In the genomic region with DNA sequence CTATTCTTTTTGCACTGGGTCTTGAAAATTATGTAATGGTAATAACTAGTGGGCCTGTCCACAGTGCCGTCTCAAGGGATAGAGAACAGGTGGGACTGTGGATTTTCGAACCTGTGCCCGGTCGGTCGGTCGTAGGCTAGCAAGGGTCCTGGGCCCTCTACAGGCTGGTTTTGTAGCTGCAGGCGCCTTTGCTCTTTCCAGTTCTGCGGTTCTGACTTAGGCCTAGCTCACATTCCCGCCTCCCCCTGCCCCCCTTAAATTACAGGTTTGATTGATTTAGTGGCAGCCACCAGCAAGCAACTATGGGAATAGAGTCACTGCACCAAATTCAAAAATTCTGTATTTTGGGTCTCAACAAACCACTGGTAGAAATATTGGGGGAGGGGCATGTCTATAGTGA, we compare ENCODE assay signal across 8 mouse cellular contexts. TPM values are rescaled to one million over a fixed set of nuclear protein-coding genes. Genes with fewer than 3 reads are reported as not detected.
A peak's percentile ranks its signal among the peaks of the same experiment; 100 is the strongest.
DNase-seq lines count a peak whose midpoint lies in the region; ATAC-seq and TF ChIP-seq lines count a peak whose summit lies in the region.

No protein-coding gene starts in this region.

- peak overlapping the region; percentile 85 for H3K4me3 ChIP-seq in testis, adult 2 months (ENCODE audit: control insufficient read depth, low read depth, low read length)
- peak overlapping the region; percentile 77 for H3K4me3 ChIP-seq in forebrain, embryonic 16.5 days (replicated peaks; ENCODE audit: low read length)
- peak overlapping the region; percentile 60 for H3K4me3 ChIP-seq in intestine, embryonic 14.5 days (ENCODE audit: low read depth, low read length)
- peak overlapping the region; percentile 66 for H3K4me3 ChIP-seq in limb, embryonic 14.5 days (replicated peaks; ENCODE audit: low read length)
- peak overlapping the region; percentile 63; the same call in 1 of the 2 replicates for H3K4me3 ChIP-seq in midbrain, embryonic 12.5 days

- 9% methylated on average over 9 of the region's 9 CpGs for WGBS in forebrain, embryonic 16.5 days
- 8% methylated on average over 9 of the region's 9 CpGs for WGBS in intestine, embryonic 14.5 days
- 2% methylated on average over 9 of the region's 9 CpGs for WGBS in limb, embryonic 14.5 days
- 10% methylated on average over 9 of the region's 9 CpGs for WGBS in midbrain, embryonic 12.5 days

- H3K4me2 ChIP-seq in forebrain, embryonic 16.5 days (ENCODE audit: low read length), result peak overlapping the region; percentile 95
- peak overlapping the region; percentile 97 for H3K4me2 ChIP-seq in intestine, embryonic 14.5 days (ENCODE audit: low read length)
- H3K4me2 ChIP-seq in limb, embryonic 14.5 days (replicated peaks; ENCODE audit: low read depth, low read length, severe bottlenecking), result peak overlapping the region; percentile 97
- H3K4me2 ChIP-seq in midbrain, embryonic 12.5 days (replicated peaks), result peak overlapping the region; percentile 95

- no peaks in the 10 kb centered on the region for H3K9me3 ChIP-seq in forebrain, embryonic 16.5 days (ENCODE audit: control insufficient read depth, low read length)
- H3K9me3 ChIP-seq in intestine, embryonic 14.5 days (ENCODE audit: control insufficient read depth, low read length), result no peaks in the 10 kb centered on the region
- no peaks in the 10 kb centered on the region for H3K9me3 ChIP-seq in limb, embryonic 14.5 days (ENCODE audit: control insufficient read depth, low read length)
- no peaks in the 10 kb centered on the region for H3K9me3 ChIP-seq in midbrain, embryonic 12.5 days

- H3K9ac ChIP-seq in forebrain, embryonic 16.5 days (replicated peaks; ENCODE audit: low read depth, low read length), result no peak overlapping the region
- no peak overlapping the region for H3K9ac ChIP-seq in intestine, embryonic 14.5 days (ENCODE audit: low read length)
- H3K9ac ChIP-seq in limb, embryonic 14.5 days (ENCODE audit: low read depth, low read length, severe bottlenecking), result no peak overlapping the region
- H3K9ac ChIP-seq in midbrain, embryonic 12.5 days (replicated peaks), result no peak overlapping the region

- H3K4me1 ChIP-seq in testis, adult 2 months (ENCODE audit: control insufficient read depth, insufficient read depth, low read length), result peaks cover 12% of the 10 kb centered on the region
- H3K4me1 ChIP-seq in forebrain, embryonic 16.5 days (replicated peaks; ENCODE audit: control insufficient read depth, insufficient read depth, low read length), result peaks cover 17% of the 10 kb centered on the region
- H3K4me1 ChIP-seq in intestine, embryonic 14.5 days (replicated peaks; ENCODE audit: control insufficient read depth, insufficient read depth, low read length), result peaks cover 19% of the 10 kb centered on the region; the same call in 1 of the 2 replicates
- peaks cover 16% of the 10 kb centered on the region for H3K4me1 ChIP-seq in limb, embryonic 14.5 days (ENCODE audit: control insufficient read depth, insufficient read depth, low read length)
- peaks cover 15% of the 10 kb centered on the region for H3K4me1 ChIP-seq in midbrain, embryonic 12.5 days

- H3K36me3 ChIP-seq in testis, adult 2 months (ENCODE audit: control insufficient read depth, insufficient read depth, low read length), result no peaks in the 10 kb centered on the region
- H3K36me3 ChIP-seq in forebrain, embryonic 16.5 days (ENCODE audit: control insufficient read depth, insufficient read depth), result no peaks in the 10 kb centered on the region
- no peaks in the 10 kb centered on the region for H3K36me3 ChIP-seq in intestine, embryonic 14.5 days (ENCODE audit: control insufficient read depth, insufficient read depth, low read length)
- H3K36me3 ChIP-seq in limb, embryonic 14.5 days (ENCODE audit: control insufficient read depth, insufficient read depth, low read length), result no peaks in the 10 kb centered on the region
- H3K36me3 ChIP-seq in midbrain, embryonic 12.5 days, result no peaks in the 10 kb centered on the region

- DNase-seq in testis, postnatal 14 days (ENCODE audit: low spot score), result no peak
- DNase-seq in cerebellum, adult 11 months, result peak; percentile 61
- DNase-seq in intestine, embryonic 14.5 days (ENCODE audit: low spot score), result peak; percentile 71
- peak; percentile 41 for DNase-seq in limb, embryonic 14.5 days (ENCODE audit: low spot score)
- DNase-seq in testis, postnatal 10 days (ENCODE audit: low spot score), result peak; percentile 72

- no peak overlapping the region for H3K27ac ChIP-seq in testis, adult 2 months (ENCODE audit: control insufficient read depth, insufficient read depth, low read depth, low read length)
- no peak overlapping the region for H3K27ac ChIP-seq in forebrain, embryonic 16.5 days (ENCODE audit: low read length)
- H3K27ac ChIP-seq in intestine, embryonic 14.5 days (ENCODE audit: low read depth), result no peak overlapping the region
- H3K27ac ChIP-seq in limb, embryonic 14.5 days (replicated peaks; ENCODE audit: low read depth, low read length), result no peak overlapping the region
- no peak overlapping the region for H3K27ac ChIP-seq in midbrain, embryonic 12.5 days (replicated peaks)

- no peaks in the 10 kb centered on the region for H3K27me3 ChIP-seq in testis, adult 2 months (ENCODE audit: control insufficient read depth, insufficient read depth, low read length)
- H3K27me3 ChIP-seq in forebrain, embryonic 16.5 days (replicated peaks; ENCODE audit: control insufficient read depth, insufficient read depth, low read length), result peaks cover 10% of the 10 kb centered on the region
- peaks cover 46% of the 10 kb centered on the region for H3K27me3 ChIP-seq in intestine, embryonic 14.5 days (replicated peaks; ENCODE audit: control insufficient read depth, insufficient read depth, low read length)
- H3K27me3 ChIP-seq in limb, embryonic 14.5 days (ENCODE audit: control insufficient read depth, insufficient read depth, low read length), result peaks cover 32% of the 10 kb centered on the region
- H3K27me3 ChIP-seq in midbrain, embryonic 12.5 days, result peaks cover 70% of the 10 kb centered on the region

- TF ChIP-seq POLR2A in testis, adult 2 months (IDR thresholded peaks at IDR 0.05; ENCODE audit: control insufficient read depth, low read depth, low read length), result no peak
- TF ChIP-seq POLR2A in limb, embryonic 14.5 days (IDR thresholded peaks at IDR 0.05; ENCODE audit: borderline replicate concordance, extremely low read depth, insufficient read depth, insufficient read length), result no peak

- TF ChIP-seq CTCF in testis, adult 2 months (IDR thresholded peaks at IDR 0.05; ENCODE audit: control insufficient read depth, insufficient read depth, insufficient replicate concordance, low read depth, low read length), result peak; percentile 47; the same call in 1 of the 2 replicates

- ATAC-seq in forebrain, embryonic 16.5 days, result peak; percentile 57
- ATAC-seq in intestine, embryonic 14.5 days (replicated peaks; ENCODE audit: low FRiP score, low TSS enrichment, low read depth), result peak; percentile 45
- ATAC-seq in limb, embryonic 14.5 days (ENCODE audit: low FRiP score, low read depth), result peak; percentile 55; the same call in 1 of the 2 replicates
- ATAC-seq in midbrain, embryonic 12.5 days (ENCODE audit: low FRiP score, low read depth), result peak; percentile 51

RNA-seq across cellular contexts. Expression of a gene that starts 0.9 kb away (rescaled TPM):
- polyA plus RNA-seq in testis, adult 2 months (2012; rRNA removed), result 1.1 and 1.5 TPM in 2 replicates
- 1.9 and 2.5 TPM in 2 replicates for polyA plus RNA-seq in forebrain, embryonic 16.5 days (2015; fragmentation: Nextera tagmentation; extraction: Ambion mirVana)
- 2.7 and 2.9 TPM in 2 replicates for polyA plus RNA-seq in intestine, embryonic 14.5 days (2014; fragmentation: Nextera tagmentation; extraction: Ambion mirVana)
- polyA plus RNA-seq in limb, embryonic 14.5 days (2012; rRNA removed), result 3.2 and 3.8 TPM in 2 replicates
- 3.1 and 3.2 TPM in 2 replicates for polyA plus RNA-seq in limb, embryonic 14.5 days (2014; fragmentation: Nextera tagmentation; extraction: Ambion mirVana)
- 1.3 and 1.4 TPM in 2 replicates for polyA plus RNA-seq in midbrain, embryonic 12.5 days (2016; fragmentation: Nextera tagmentation; extraction: Ambion mirVana)

RNA-seq across cellular contexts. Expression of a gene that starts 33.5 kb away (rescaled TPM):
- 1.4 and 1.9 TPM in 2 replicates for polyA plus RNA-seq in testis, adult 2 months (2012; rRNA removed)
- polyA plus RNA-seq in forebrain, embryonic 16.5 days (2015; fragmentation: Nextera tagmentation; extraction: Ambion mirVana), result 0.40 and 0.91 TPM in 2 replicates
- 4.7 and 4.9 TPM in 2 replicates for polyA plus RNA-seq in intestine, embryonic 14.5 days (2014; fragmentation: Nextera tagmentation; extraction: Ambion mirVana)
- polyA plus RNA-seq in limb, embryonic 14.5 days (2012; rRNA removed), result 13.4 and 13.8 TPM in 2 replicates
- polyA plus RNA-seq in limb, embryonic 14.5 days (2014; fragmentation: Nextera tagmentation; extraction: Ambion mirVana), result 4.2 and 6.6 TPM in 2 replicates
- 0.69 and 1.3 TPM in 2 replicates for polyA plus RNA-seq in midbrain, embryonic 12.5 days (2016; fragmentation: Nextera tagmentation; extraction: Ambion mirVana)
